Mouse (Mus musculus) small intestine, adult 2 months (tissue): Measurements from ENCODE around the gene Nfix. TPM values are rescaled to one million over a fixed set of nuclear protein-coding genes. Genes with fewer than 3 reads are reported as not detected.

Source experiments
- H3K27ac ChIP-seq: fragments of 200-500 bp; 2 replicates; pipeline ENCODE4 v1.5.1; 2012; ENCODE audit warnings: low read depth, low read length, control low read depth, inconsistent platforms; ENCODE audit not compliant: insufficient read depth
- H3K27me3 ChIP-seq: fragments of 200-500 bp; 2 replicates; pipeline ENCODE4 v1.6.1; 2012; ENCODE audit warnings: mild to moderate bottlenecking, moderate library complexity, low read length, inconsistent platforms; ENCODE audit not compliant: control insufficient read depth, insufficient read depth
- H3K36me3 ChIP-seq: fragments of 200-500 bp; 2 replicates; pipeline ENCODE4 v1.6.1; 2012; ENCODE audit warnings: mild to moderate bottlenecking, low read length, control low read depth, inconsistent platforms; ENCODE audit not compliant: control insufficient read depth, insufficient read depth
- H3K4me1 ChIP-seq: fragments of 200-500 bp; 2 replicates; pipeline ENCODE4 v1.6.1; 2012; ENCODE audit warnings: low read length, inconsistent platforms, mixed read lengths; ENCODE audit not compliant: control insufficient read depth, insufficient read depth, insufficient read length
- H3K4me3 ChIP-seq: fragments of 200-500 bp; 2 replicates; pipeline ENCODE4 v1.5.1; 2012; ENCODE audit warnings: low read depth, mild to moderate bottlenecking, control low read depth, inconsistent platforms, low read length, moderate library complexity
- CTCF ChIP-seq: fragments of 200-500 bp; IDR thresholded peaks from 2 replicates; pipeline ENCODE4 v1.5.1; 2012; ENCODE audit warnings: low read depth, mild to moderate bottlenecking, control low read depth, inconsistent platforms, low read length, moderate library complexity, mixed read lengths; ENCODE audit not compliant: insufficient replicate concordance, insufficient read length; ENCODE audit errors: extremely low read depth
- POLR2A ChIP-seq: fragments of 200-500 bp; IDR thresholded peaks from 2 replicates; pipeline ENCODE4 v1.6.1; 2012; ENCODE audit warnings: low read depth, mild to moderate bottlenecking, control low read depth, inconsistent platforms, low read length, moderate library complexity
- WGBS: fragments of 180-500 bp; shearing (Covaris S2); methylation state at CpG from one replicate; pipeline ENCODE4 v1.1.7; 2018; 5-methylcytosine and 5-hydroxymethylcytosine counted together
- polyA plus RNA-seq: library from polyadenylated mRNA; depleted of rRNA; stranded (reverse); fragments of >200 nt; gene quantifications from 2 replicates; pipeline ENCODE4 v1.2.3, GENCODE M21; 2012

Nfix gene
- polyA plus RNA-seq, 1 experiment, result 26.1 TPM

DNA sequence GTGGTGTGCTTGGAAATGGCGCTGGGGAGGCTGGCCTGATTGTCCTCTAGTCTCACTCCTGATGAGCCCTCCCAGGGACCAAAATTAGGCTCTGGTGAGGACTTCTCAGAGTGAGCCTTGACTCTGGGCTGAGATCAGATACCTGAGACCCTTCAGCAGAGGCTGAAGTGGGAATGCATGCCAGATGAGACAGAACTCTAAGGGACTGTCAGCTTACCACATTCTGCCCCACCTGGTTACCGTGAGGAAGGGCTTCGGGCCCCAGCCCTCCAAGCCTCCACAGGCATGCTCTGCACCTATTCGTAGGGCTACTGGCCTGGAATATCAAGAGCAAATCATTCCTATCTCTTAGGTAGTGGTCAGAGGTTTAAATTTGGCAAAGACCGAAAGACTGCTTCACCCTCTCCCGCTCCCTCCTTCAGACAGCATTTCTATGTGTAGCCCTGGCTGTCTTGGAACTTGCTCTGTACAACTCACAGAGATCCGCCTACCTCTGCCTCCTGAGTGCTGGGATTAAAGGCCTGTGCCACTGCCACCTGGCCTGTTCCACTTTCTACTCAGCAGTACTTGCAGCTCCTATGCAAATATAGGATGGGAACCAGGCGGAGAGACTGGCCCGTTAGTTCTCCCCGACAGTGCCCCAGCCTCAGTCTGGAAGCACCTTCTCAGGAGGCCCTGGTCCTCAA, 61.3 kb downstream of the Nfix start:
- Histone ChIP-seq H3K27me3 (no peaks in the 10 kb centered on the region), H3K27ac (no peak overlapping the region), H3K36me3 (no peaks in the 10 kb centered on the region), H3K4me1 (peaks cover 17% of the 10 kb centered on the region), H3K4me3 (no peak overlapping the region)
- 82% methylated on average over 10 of the region's 10 CpGs for WGBS
- no peak for TF ChIP-seq CTCF
- TF ChIP-seq POLR2A, result no peak

DNA sequence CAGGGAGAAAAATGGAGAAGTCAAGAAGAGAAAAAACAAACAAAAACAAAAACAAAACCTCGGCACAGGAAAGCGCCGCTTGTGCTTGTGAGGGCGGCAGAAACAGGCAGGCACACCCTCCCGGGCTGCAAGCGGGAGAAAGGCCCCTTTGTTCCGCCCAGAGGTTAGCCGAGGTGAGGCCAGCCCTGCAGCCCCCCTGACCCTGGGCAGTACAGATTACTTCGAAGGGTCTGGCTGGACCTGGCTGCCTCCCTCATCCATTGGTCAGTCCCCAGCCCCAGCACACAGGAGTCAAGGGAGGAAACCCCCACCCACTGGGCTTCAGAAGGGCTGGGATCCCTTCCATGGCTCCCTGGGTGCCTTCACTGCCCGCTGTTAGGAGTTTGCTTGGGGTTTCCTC, 61.9 kb downstream of the Nfix start:
- no peak overlapping the region for H3K4me3 ChIP-seq
- TF ChIP-seq CTCF (no peak), POLR2A (no peak)
- no peak overlapping the region for H3K27ac ChIP-seq
- H3K27me3 ChIP-seq, result no peaks in the 10 kb centered on the region
- H3K4me1 ChIP-seq, result peaks cover 11% of the 10 kb centered on the region
- H3K36me3 ChIP-seq, result no peaks in the 10 kb centered on the region
- WGBS, result 67% methylated on average over 10 of the region's 10 CpGs

DNA sequence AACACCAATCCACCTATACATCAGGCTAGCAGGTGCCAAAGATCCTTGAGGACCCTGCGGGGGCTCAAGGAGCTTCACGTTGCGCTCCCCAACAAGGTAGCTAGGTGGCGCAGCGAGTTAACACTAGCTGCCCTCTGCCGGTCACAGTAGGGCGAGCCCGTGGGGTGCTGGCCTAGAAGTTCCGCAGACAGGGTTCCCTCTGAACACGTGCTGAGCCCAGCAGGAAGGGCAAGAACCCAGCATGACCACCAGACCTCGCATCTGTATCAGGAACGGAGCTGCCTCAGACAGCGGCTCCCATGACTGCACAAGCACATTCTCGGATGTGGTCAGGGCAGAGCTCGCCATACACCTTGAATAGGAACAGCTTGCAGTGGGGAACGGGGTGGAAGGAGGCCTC, 62.5 kb downstream of the Nfix start:
- H3K27me3 ChIP-seq, result no peaks in the 10 kb centered on the region
- H3K4me1 ChIP-seq, result peaks cover 11% of the 10 kb centered on the region
- H3K36me3 ChIP-seq, result no peaks in the 10 kb centered on the region
- H3K27ac ChIP-seq, result no peak overlapping the region
- TF ChIP-seq POLR2A, result no peak
- TF ChIP-seq CTCF, result peak; percentile 100
- H3K4me3 ChIP-seq, result peak overlapping the region; percentile 7; the same call in 1 of the 2 replicates
- 10% methylated on average over 16 of the region's 16 CpGs for WGBS

DNA sequence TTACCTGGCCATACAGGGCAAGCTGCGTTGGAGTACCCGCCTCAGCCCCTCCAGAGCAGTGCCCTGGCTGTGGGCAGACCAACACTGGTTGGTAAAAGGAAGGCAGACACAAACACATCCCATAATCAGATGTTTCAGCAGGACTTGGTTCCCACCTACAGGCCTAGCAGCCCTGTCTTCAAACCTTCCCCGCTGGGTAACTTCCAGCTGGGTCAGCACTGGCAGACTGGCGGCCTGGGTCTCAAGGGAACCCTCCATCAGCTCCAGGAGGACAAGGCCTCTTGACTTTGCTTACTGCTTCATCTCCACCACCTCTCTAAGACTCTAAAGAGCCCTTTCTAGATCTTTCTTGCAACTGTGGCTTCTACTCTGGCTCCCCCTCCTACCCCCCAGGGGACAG, 63.6 kb downstream of the Nfix start:
- TF ChIP-seq CTCF, result no peak
- TF ChIP-seq POLR2A, result no peak
- Histone ChIP-seq H3K36me3 (no peaks in the 10 kb centered on the region), H3K27me3 (no peaks in the 10 kb centered on the region), H3K4me1 (peaks cover 19% of the 10 kb centered on the region), H3K4me3 (no peak overlapping the region), H3K27ac (no peak overlapping the region)
- 89% methylated on average over 4 of the region's 4 CpGs for WGBS

DNA sequence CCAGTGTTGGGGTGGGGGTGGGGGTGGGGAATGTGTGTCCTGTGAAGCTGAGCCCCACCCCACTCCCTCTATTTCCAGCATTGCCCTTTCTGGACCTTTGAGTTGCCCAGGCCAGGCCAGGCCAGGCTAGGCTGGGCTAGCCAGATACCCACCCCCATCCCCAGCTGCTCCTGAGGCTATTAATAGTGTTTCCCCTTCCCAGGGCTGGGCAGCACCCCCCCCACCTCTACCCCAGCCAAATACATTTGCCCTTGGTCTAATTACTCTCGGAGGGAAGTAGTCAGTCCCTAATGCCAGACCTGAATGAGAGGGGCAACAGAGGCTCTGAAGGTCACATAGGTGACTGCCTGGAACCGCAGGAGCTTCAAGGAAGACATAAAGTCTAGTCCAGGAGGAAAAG, 64.5 kb downstream of the Nfix start:
- Histone ChIP-seq H3K4me3 (no peak overlapping the region), H3K27ac (no peak overlapping the region), H3K4me1 (peaks cover 27% of the 10 kb centered on the region), H3K36me3 (no peaks in the 10 kb centered on the region), H3K27me3 (no peaks in the 10 kb centered on the region)
- TF ChIP-seq POLR2A (no peak), CTCF (no peak)
- 71% methylated on average over 2 of the region's 2 CpGs for WGBS

DNA sequence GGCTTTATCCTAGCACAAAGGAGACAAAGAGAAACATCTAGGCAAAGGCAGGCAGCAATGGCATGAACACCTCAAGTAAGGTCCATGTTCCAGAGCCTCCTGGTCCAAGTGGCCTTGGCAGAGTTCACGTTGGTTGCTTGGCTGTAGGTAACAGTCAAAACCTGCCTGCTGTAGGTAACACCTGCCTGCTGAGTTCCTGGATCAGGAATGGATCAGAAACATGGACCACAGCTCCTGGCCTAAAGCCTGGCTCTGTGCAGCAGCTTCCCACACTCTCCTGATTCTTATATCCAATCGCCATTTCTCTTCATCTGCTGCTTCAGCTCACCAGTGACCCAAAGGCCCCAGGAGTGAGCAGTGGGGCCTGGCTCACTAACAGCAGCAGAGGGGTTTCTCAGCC, 65.5 kb downstream of the Nfix start:
- Histone ChIP-seq H3K27ac (no peak overlapping the region), H3K27me3 (no peaks in the 10 kb centered on the region), H3K4me3 (no peak overlapping the region), H3K4me1 (peaks cover 34% of the 10 kb centered on the region), H3K36me3 (no peaks in the 10 kb centered on the region)
- no peak for TF ChIP-seq POLR2A
- WGBS, result 69% methylated on average over 2 of the region's 2 CpGs

DNA sequence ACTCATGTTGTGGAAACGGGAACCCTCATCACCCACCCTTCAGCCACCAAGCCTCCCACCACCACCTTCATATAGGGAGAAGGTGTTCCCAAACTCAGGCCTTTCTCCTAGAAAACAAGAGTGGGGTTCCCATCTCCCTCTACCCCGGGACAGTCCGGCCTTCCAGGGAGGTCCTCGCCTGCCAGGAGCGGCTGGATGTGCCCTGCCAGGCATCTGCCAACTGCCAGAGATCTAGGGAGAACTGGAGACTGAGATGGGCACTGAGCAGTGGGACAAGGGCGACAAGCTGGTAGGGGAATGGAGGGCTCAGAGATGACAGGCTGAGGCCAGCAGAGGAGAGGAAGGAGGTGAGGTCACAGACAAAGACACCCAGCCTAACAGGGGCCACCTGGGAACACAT, 66.2 kb downstream of the Nfix start:
- TF ChIP-seq POLR2A, result no peak
- Histone ChIP-seq H3K27me3 (no peaks in the 10 kb centered on the region), H3K36me3 (no peaks in the 10 kb centered on the region), H3K4me3 (no peak overlapping the region), H3K4me1 (peaks cover 34% of the 10 kb centered on the region), H3K27ac (no peak overlapping the region)
- 92% methylated on average over 6 of the region's 6 CpGs for WGBS
